Mouse (Mus musculus): Measurements from ENCODE around the gene Arl10. TPM values are rescaled to one million over a fixed set of nuclear protein-coding genes. Genes with fewer than 3 reads are reported as not detected.
A peak's percentile ranks its signal among the peaks of the same experiment; 100 is the strongest.

The Arl10 gene
- polyA plus RNA-seq, 1 experiment from 2014 or later, result 19.0 TPM

DNA sequence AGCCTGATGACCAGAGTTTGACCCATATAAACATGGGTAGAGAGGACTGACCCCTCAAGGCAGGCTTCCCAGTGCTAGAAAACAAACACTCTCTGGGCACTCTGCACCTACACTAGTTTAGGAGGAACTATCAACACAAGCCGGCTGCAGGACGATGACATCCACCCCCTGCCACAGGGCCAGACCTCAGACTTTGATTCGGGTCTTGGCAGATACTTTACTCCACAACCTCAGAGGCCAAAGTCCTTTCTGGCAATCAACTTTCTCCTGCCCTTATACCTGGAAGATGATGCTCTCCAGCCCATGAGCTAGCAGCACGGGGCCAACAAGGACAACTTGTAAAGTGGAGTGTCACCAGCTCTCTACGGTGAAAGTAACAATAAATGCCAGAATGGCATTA is 8.0 kb downstream of the Arl10 start:
- 85% methylated on average over 5 of the region's 5 CpGs for WGBS
- H3K4me2 ChIP-seq, result no peak overlapping the region
- ATAC-seq (ENCODE audit: extremely low read depth, insufficient number of reproducible peaks, low FRiP score, low TSS enrichment), result no peak
- no peaks in the 10 kb centered on the region for H3K27me3 ChIP-seq (replicated peaks)
- H3K4me1 ChIP-seq, result 0 out of 2 replicates have a peak, but pooled peaks cover 3% of the 10 kb centered on the region
- no peak overlapping the region for H3K9ac ChIP-seq
- no peak overlapping the region for H3K4me3 ChIP-seq
- H3K9me3 ChIP-seq, result no peaks in the 10 kb centered on the region
- H3K27ac ChIP-seq (replicated peaks), result no peak overlapping the region
- H3K36me3 ChIP-seq, result peaks cover 99% of the 10 kb centered on the region

GRCm38 (mm10) chr13:54585831-54586230 is 11.0 kb downstream of the Arl10 start:
- H3K36me3 ChIP-seq, result peaks cover 80% of the 10 kb centered on the region
- peaks cover 12% of the 10 kb centered on the region for H3K4me1 ChIP-seq
- no peak overlapping the region for H3K4me3 ChIP-seq
- no peaks in the 10 kb centered on the region for H3K27me3 ChIP-seq (replicated peaks)
- 81% methylated on average over 11 of the region's 11 CpGs for WGBS
- ATAC-seq (ENCODE audit: extremely low read depth, insufficient number of reproducible peaks, low FRiP score, low TSS enrichment), result no peak
- no peak overlapping the region for H3K9ac ChIP-seq
- no peaks in the 10 kb centered on the region for H3K9me3 ChIP-seq
- H3K4me2 ChIP-seq, result no peak overlapping the region
- no peak overlapping the region for H3K27ac ChIP-seq (replicated peaks)

- Histone ChIP-seq H3K9ac (peak overlapping the region; percentile 84), H3K4me1 (peaks cover 24% of the 10 kb centered on the region), H3K27ac (replicated peaks) (peak overlapping the region; percentile 61), H3K27me3 (replicated peaks) (no peaks in the 10 kb centered on the region), H3K4me3 (peak overlapping the region; percentile 97), H3K9me3 (no peaks in the 10 kb centered on the region), H3K4me2 (peak overlapping the region; percentile 87), H3K36me3 (peaks cover 67% of the 10 kb centered on the region)
- WGBS, result 1% methylated on average over 24 of the region's 24 CpGs
- ATAC-seq (ENCODE audit: extremely low read depth, insufficient number of reproducible peaks, low FRiP score, low TSS enrichment), result no peak; the same call in 1 of the 2 replicates
These were observed 14.7 kb downstream of the Arl10 start for GRCm38 (mm10) chr13:54589414-54589995.

- H3K4me3 ChIP-seq, result peak within 1 kb of the TSS; percentile 97
- peak within 1 kb of the TSS; percentile 89 for H3K27ac ChIP-seq (replicated peaks)
- H3K9ac ChIP-seq, result peak within 1 kb of the TSS; percentile 97
- peak within 1 kb of the TSS; percentile 90 for H3K4me2 ChIP-seq
- H3K9me3 ChIP-seq, result no peaks in the 10 kb centered on the region
- peaks cover 29% of the 10 kb centered on the region for H3K4me1 ChIP-seq
- under 1% methylated on average over 51 of the region's 51 CpGs for WGBS
- no peaks in the 10 kb centered on the region for H3K27me3 ChIP-seq (replicated peaks)
- H3K36me3 ChIP-seq, result peaks cover 61% of the 10 kb centered on the region
- peak; percentile 94 for ATAC-seq (ENCODE audit: extremely low read depth, insufficient number of reproducible peaks, low FRiP score, low TSS enrichment)
These were observed 15.5 kb downstream of the Arl10 start, which contains the start of the genes Nop16 and Higd2a for GRCm38 (mm10) chr13:54589996-54590951. Nop16 (minus strand) TSS chr13:54590090. Higd2a (plus strand) TSS chr13:54590207.

DNA sequence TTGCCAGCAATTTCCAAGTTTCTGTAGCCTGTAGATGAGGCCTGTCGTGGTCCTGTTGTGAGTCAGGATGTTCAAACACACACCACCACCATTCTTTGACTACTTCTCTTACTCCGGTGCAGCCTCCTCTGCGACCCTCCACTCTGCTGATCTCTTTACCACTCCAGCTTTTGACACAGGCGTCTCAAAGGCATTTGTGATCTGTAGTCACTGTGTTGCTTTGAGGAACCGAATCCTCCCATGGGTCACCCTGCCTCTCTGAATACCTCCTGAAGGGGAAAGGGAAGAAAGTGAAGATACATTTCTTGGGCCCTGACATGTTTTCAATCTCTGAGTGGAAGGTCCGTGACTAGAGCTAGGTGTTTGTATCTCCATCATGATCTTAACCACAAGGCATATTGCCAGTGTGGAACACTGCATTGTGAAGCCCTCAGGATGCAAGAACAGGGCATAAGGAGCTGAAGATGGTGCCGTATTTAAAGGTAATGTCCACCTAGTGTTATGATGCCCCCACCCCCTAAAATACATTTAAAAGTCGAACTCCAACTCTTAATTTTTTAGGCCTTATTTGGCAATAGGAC is 17.1 kb downstream of the Arl10 start:
- peaks cover 45% of the 10 kb centered on the region for H3K4me1 ChIP-seq
- H3K9ac ChIP-seq, result no peak overlapping the region
- H3K27ac ChIP-seq (replicated peaks), result no peak overlapping the region
- H3K36me3 ChIP-seq, result peaks cover 48% of the 10 kb centered on the region
- H3K4me3 ChIP-seq, result peak overlapping the region; percentile 97
- H3K9me3 ChIP-seq, result no peaks in the 10 kb centered on the region
- no peak for ATAC-seq (ENCODE audit: extremely low read depth, insufficient number of reproducible peaks, low FRiP score, low TSS enrichment)
- 87% methylated on average over 8 of the region's 8 CpGs for WGBS
- no peaks in the 10 kb centered on the region for H3K27me3 ChIP-seq (replicated peaks)
- H3K4me2 ChIP-seq, result peak overlapping the region; percentile 90

- no peak overlapping the region for H3K27ac ChIP-seq (replicated peaks)
- H3K4me3 ChIP-seq, result no peak overlapping the region
- H3K9ac ChIP-seq, result no peak overlapping the region
- peaks cover 36% of the 10 kb centered on the region for H3K36me3 ChIP-seq
- no peak for ATAC-seq (ENCODE audit: extremely low read depth, insufficient number of reproducible peaks, low FRiP score, low TSS enrichment)
- H3K4me2 ChIP-seq, result no peak overlapping the region
- peaks cover 59% of the 10 kb centered on the region for H3K4me1 ChIP-seq
- H3K9me3 ChIP-seq, result no peaks in the 10 kb centered on the region
- 90% methylated on average over 11 of the region's 11 CpGs for WGBS
- no peaks in the 10 kb centered on the region for H3K27me3 ChIP-seq (replicated peaks)
These were observed 18.8 kb downstream of the Arl10 start for GRCm38 (mm10) chr13:54593617-54594016.

DNA sequence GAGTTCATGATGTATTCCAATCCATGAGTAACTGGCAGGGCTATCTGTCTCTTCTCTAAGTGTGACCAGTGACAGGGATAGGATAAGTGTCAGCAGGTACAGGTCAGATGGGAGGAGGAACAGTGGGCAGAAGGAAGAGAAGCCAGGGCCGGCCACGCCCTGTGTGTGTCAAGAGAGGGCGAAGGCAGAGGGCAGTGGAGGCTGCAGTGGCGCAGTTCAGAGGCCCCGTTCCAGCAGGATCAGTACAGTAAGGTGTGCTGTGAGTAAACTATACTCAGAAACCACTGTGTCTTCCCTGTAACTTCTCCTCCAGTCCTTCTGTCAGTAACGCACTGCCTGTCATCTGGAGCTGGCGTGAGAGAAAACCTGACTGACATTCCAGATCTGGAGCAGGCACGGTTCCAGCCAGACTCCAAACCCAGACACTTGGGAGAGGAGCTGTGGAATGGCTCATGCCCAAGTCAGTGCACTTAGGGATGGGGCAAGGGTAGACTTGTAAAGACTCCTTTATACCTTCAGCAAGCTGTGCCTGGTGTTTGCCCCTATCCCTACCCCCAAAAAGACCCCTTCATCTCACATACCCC is 21.4 kb downstream of the Arl10 start:
- ATAC-seq (ENCODE audit: extremely low read depth, insufficient number of reproducible peaks, low FRiP score, low TSS enrichment), result peak; percentile 3; the same call in 1 of the 2 replicates
- no peak overlapping the region for H3K4me3 ChIP-seq
- peak overlapping the region; percentile 84 for H3K27ac ChIP-seq (replicated peaks)
- H3K9me3 ChIP-seq, result no peaks in the 10 kb centered on the region
- H3K9ac ChIP-seq, result peak overlapping the region; percentile 62; the same call in 1 of the 2 replicates
- no peaks in the 10 kb centered on the region for H3K27me3 ChIP-seq (replicated peaks)
- H3K36me3 ChIP-seq, result peaks cover 46% of the 10 kb centered on the region
- WGBS, result 38% methylated on average over 8 of the region's 8 CpGs
- peak overlapping the region; percentile 41 for H3K4me2 ChIP-seq
- peaks cover 46% of the 10 kb centered on the region for H3K4me1 ChIP-seq

- H3K4me3 ChIP-seq, result no peak overlapping the region
- peak overlapping the region; percentile 41 for H3K4me2 ChIP-seq
- no peaks in the 10 kb centered on the region for H3K27me3 ChIP-seq (replicated peaks)
- ATAC-seq (ENCODE audit: extremely low read depth, insufficient number of reproducible peaks, low FRiP score, low TSS enrichment), result no peak
- 45% methylated on average over 5 of the region's 5 CpGs for WGBS
- peaks cover 39% of the 10 kb centered on the region for H3K4me1 ChIP-seq
- H3K27ac ChIP-seq (replicated peaks), result peak overlapping the region; percentile 84
- H3K9ac ChIP-seq, result peak overlapping the region; percentile 62
- H3K9me3 ChIP-seq, result no peaks in the 10 kb centered on the region
- H3K36me3 ChIP-seq, result peaks cover 46% of the 10 kb centered on the region
These were observed 22.1 kb downstream of the Arl10 start for GRCm38 (mm10) chr13:54596870-54597269.

DNA sequence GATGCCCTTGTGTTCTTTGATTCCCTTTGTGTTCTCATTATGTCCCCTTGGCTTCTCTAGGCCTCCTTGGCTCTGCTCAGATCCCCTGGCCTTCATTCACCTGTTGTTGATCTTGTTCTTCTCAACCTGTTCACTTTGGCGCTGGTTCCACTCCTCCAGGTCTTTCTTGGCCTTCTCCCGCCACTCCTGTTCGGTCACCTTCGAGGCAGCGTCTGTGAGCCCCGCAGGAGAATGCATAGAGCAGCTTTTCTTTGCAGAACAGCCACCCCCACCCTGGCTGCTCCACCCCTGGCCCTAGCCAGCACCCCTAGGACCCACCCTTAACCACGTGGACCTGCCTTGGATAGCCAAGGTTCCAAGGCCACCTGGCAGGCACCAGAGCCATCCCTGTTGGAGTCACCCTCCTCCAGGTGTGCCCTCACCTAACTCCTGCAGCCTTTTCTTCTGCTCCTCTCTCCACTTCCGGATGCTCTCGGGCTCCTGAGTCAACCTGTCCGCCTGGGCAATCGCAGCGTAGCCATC is 23.9 kb downstream of the Arl10 start:
- peaks cover 28% of the 10 kb centered on the region for H3K36me3 ChIP-seq
- H3K4me3 ChIP-seq, result no peak overlapping the region
- peaks cover 37% of the 10 kb centered on the region for H3K4me1 ChIP-seq
- 84% methylated on average over 12 of the region's 12 CpGs for WGBS
- no peaks in the 10 kb centered on the region for H3K9me3 ChIP-seq
- no peak overlapping the region for H3K4me2 ChIP-seq
- H3K27ac ChIP-seq (replicated peaks), result no peak overlapping the region
- H3K9ac ChIP-seq, result no peak overlapping the region
- H3K27me3 ChIP-seq (replicated peaks), result no peaks in the 10 kb centered on the region
- ATAC-seq (ENCODE audit: extremely low read depth, insufficient number of reproducible peaks, low FRiP score, low TSS enrichment), result no peak

- H3K27ac ChIP-seq (replicated peaks), result no peak overlapping the region
- ATAC-seq (ENCODE audit: extremely low read depth, insufficient number of reproducible peaks, low FRiP score, low TSS enrichment), result no peak
- no peak overlapping the region for H3K9ac ChIP-seq
- no peak overlapping the region for H3K4me3 ChIP-seq
- peaks cover 8% of the 10 kb centered on the region for H3K4me1 ChIP-seq
- H3K9me3 ChIP-seq, result no peaks in the 10 kb centered on the region
- no peaks in the 10 kb centered on the region for H3K27me3 ChIP-seq (replicated peaks)
- H3K4me2 ChIP-seq, result no peak overlapping the region
- H3K36me3 ChIP-seq, result peaks cover 31% of the 10 kb centered on the region
- WGBS, result 59% methylated on average over 3 of the region's 3 CpGs
These were observed 27.9 kb downstream of the Arl10 start for GRCm38 (mm10) chr13:54602639-54603111.

GRCm38 (mm10) chr13:54603501-54603900 is 28.7 kb downstream of the Arl10 start:
- Histone ChIP-seq H3K4me1 (peaks cover 4% of the 10 kb centered on the region), H3K27me3 (replicated peaks) (no peaks in the 10 kb centered on the region), H3K36me3 (peaks cover 29% of the 10 kb centered on the region), H3K27ac (replicated peaks) (no peak overlapping the region), H3K4me3 (no peak overlapping the region), H3K9me3 (no peaks in the 10 kb centered on the region), H3K9ac (no peak overlapping the region), H3K4me2 (no peak overlapping the region)
- ATAC-seq (ENCODE audit: extremely low read depth, insufficient number of reproducible peaks, low FRiP score, low TSS enrichment), result no peak

Measured in heart, embryonic 13.5 days (tissue).